10 mouse cellular contexts compared by ENCODE assay signal in the genomic region with DNA sequence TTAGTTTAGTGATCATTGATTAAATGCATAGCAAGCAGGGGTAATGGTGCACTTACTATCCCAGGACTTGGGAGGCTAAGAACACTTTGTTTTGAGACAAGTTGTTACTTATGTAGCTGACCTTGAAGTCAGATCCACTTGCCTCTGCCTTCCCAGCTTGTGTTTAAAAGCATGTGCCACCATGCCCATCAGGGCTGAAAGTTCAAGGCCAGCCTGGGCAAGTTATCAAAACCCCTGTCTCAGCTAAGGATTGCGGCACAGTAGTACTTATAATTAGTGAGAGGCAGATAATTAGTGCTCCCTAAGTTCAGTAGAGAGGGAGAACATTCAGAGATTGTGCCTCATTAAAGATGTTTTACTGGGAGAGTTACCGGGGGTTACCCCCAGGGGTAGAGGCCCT. TPM values are rescaled to one million over a fixed set of nuclear protein-coding genes. Genes with fewer than 3 reads are reported as not detected.
A peak's percentile ranks its signal among the peaks of the same experiment; 100 is the strongest.
DNase-seq lines count a peak whose midpoint lies in the region; ATAC-seq and TF ChIP-seq lines count a peak whose summit lies in the region.
"Had no signal": no experiment of that assay in that cellular context is flagged by ENCODE, and none has a peak within 500 bp of the region (broad histone marks: within the 10 kb centered on the region; RNA-seq: fewer than 3 reads in every experiment).

No protein-coding gene starts in this region.

- H3K9me3 ChIP-seq in heart, embryonic 10.5 days: no peaks in the 10 kb centered on the region
- H3K9me3 ChIP-seq in neural tube, embryonic 11.5 days (ENCODE audit: control insufficient read depth, low read length): no peaks in the 10 kb centered on the region
- no peaks in the 10 kb centered on the region for H3K9me3 ChIP-seq in hindbrain, embryonic 12.5 days (replicated peaks)
- no peaks in the 10 kb centered on the region for H3K9me3 ChIP-seq in neural tube, embryonic 13.5 days

- no peaks in the 10 kb centered on the region for H3K27me3 ChIP-seq in heart, embryonic 10.5 days (ENCODE audit: insufficient read depth, poor library complexity, severe bottlenecking)
- no peaks in the 10 kb centered on the region for H3K27me3 ChIP-seq in neural tube, embryonic 11.5 days (ENCODE audit: control insufficient read depth, insufficient read depth, low read length)
- H3K27me3 ChIP-seq in hindbrain, embryonic 12.5 days: no peaks in the 10 kb centered on the region
- no peaks in the 10 kb centered on the region for H3K27me3 ChIP-seq in neural tube, embryonic 13.5 days

- H3K36me3 ChIP-seq in heart, embryonic 10.5 days: peaks cover 61% of the 10 kb centered on the region
- peaks cover 29% of the 10 kb centered on the region for H3K36me3 ChIP-seq in neural tube, embryonic 11.5 days (ENCODE audit: control insufficient read depth, insufficient read depth, low read length)
- H3K36me3 ChIP-seq in hindbrain, embryonic 12.5 days: peaks cover 59% of the 10 kb centered on the region
- H3K36me3 ChIP-seq in neural tube, embryonic 13.5 days: peaks cover 59% of the 10 kb centered on the region

- no peak for TF ChIP-seq CTCF in lung, adult 2 months (IDR thresholded peaks at IDR 0.05; ENCODE audit: insufficient read depth, low read length)

- H3K4me2 ChIP-seq in neural tube, embryonic 11.5 days (ENCODE audit: low read depth): peak overlapping the region; percentile 82; the same call in 1 of the 2 replicates
- peak overlapping the region; percentile 57 for H3K4me2 ChIP-seq in hindbrain, embryonic 12.5 days (replicated peaks)
- H3K4me2 ChIP-seq in neural tube, embryonic 13.5 days: peak overlapping the region; percentile 89

- H3K4me3 ChIP-seq in heart, embryonic 10.5 days: peak overlapping the region; percentile 94; the same call in 1 of the 2 replicates
- H3K4me3 ChIP-seq in neural tube, embryonic 11.5 days (ENCODE audit: low read depth, low read length): peak overlapping the region; percentile 94; the same call in 1 of the 2 replicates
- peak overlapping the region; percentile 86; the same call in 1 of the 2 replicates for H3K4me3 ChIP-seq in hindbrain, embryonic 12.5 days
- H3K4me3 ChIP-seq in neural tube, embryonic 13.5 days: peak overlapping the region; percentile 64
- no peak overlapping the region for H3K4me3 ChIP-seq in lung, adult 2 months (replicated peaks; ENCODE audit: extremely low read depth, low read depth, low read length)

- H3K27ac ChIP-seq in heart, embryonic 10.5 days: no peak overlapping the region
- no peak overlapping the region for H3K27ac ChIP-seq in neural tube, embryonic 11.5 days (ENCODE audit: low read depth, low read length)
- no peak overlapping the region for H3K27ac ChIP-seq in hindbrain, embryonic 12.5 days
- no peak overlapping the region for H3K27ac ChIP-seq in neural tube, embryonic 13.5 days (replicated peaks)

- no peak for DNase-seq in heart, embryonic 10.5 days (ENCODE audit: low spot score)
- DNase-seq in heart, adult 11 months: no peak
- no peak for DNase-seq in neural tube, embryonic 11.5 days (ENCODE audit: low spot score)
- no peak for DNase-seq in neural tube, embryonic 10.5 days (ENCODE audit: extremely low spot score, low spot score)
- DNase-seq in lung, adult 2 months: no peak
- DNase-seq: heart, postnatal 10 days; layer of hippocampus, adult 9-11 months had no signal

- 94% methylated on average over 2 of the region's 2 CpGs for WGBS in heart, embryonic 10.5 days
- 100% methylated on average over 2 of the region's 2 CpGs for WGBS in neural tube, embryonic 11.5 days
- 91% methylated on average over 2 of the region's 2 CpGs for WGBS in hindbrain, embryonic 12.5 days
- 89% methylated on average over 2 of the region's 2 CpGs for WGBS in neural tube, embryonic 13.5 days
- 97% methylated on average over 2 of the region's 2 CpGs for WGBS in lung, adult 2 months

- no peak for TF ChIP-seq POLR2A in lung, adult 2 months (IDR thresholded peaks at IDR 0.05; ENCODE audit: borderline replicate concordance, extremely low read depth, low read depth, low read length)

- peaks cover 29% of the 10 kb centered on the region for H3K4me1 ChIP-seq in heart, embryonic 10.5 days
- H3K4me1 ChIP-seq in neural tube, embryonic 11.5 days (ENCODE audit: control insufficient read depth, insufficient read depth, low read length): peaks cover 21% of the 10 kb centered on the region
- peaks cover 30% of the 10 kb centered on the region for H3K4me1 ChIP-seq in hindbrain, embryonic 12.5 days
- H3K4me1 ChIP-seq in neural tube, embryonic 13.5 days (replicated peaks): peaks cover 50% of the 10 kb centered on the region
- H3K4me1 ChIP-seq in lung, adult 2 months (ENCODE audit: control insufficient read depth, insufficient read depth, low read length): peaks cover 5% of the 10 kb centered on the region; the same call in 1 of the 2 replicates

- H3K9ac ChIP-seq in neural tube, embryonic 11.5 days (ENCODE audit: low read length): no peak overlapping the region
- no peak overlapping the region for H3K9ac ChIP-seq in hindbrain, embryonic 12.5 days
- peak overlapping the region; percentile 98; the same call in 1 of the 2 replicates for H3K9ac ChIP-seq in neural tube, embryonic 13.5 days

- ATAC-seq in neural tube, embryonic 11.5 days (ENCODE audit: insufficient read depth, low FRiP score, low TSS enrichment): no peak
- ATAC-seq in hindbrain, embryonic 12.5 days (ENCODE audit: low FRiP score): no peak
- no peak for ATAC-seq in neural tube, embryonic 13.5 days (ENCODE audit: low read depth)
- no peak for ATAC-seq in megakaryocyte-erythroid progenitor cell, adult 5-6 weeks (replicated peaks; ENCODE audit: low FRiP score, low TSS enrichment, poor library complexity, severe bottlenecking)

RNA-seq across cellular contexts. Expression of a gene that starts 1.8 kb away (rescaled TPM):
- polyA plus RNA-seq in heart, embryonic 10.5 days (2016; fragmentation: Nextera tagmentation; extraction: Ambion mirVana): 21.2 and 25.4 TPM in 2 replicates
- 19.6 and 22.0 TPM in 2 replicates for polyA plus RNA-seq in neural tube, embryonic 11.5 days (2014; fragmentation: Nextera tagmentation; extraction: Ambion mirVana)
- polyA plus RNA-seq in hindbrain, embryonic 12.5 days (2016; fragmentation: Nextera tagmentation; extraction: Ambion mirVana): 32.7 and 33.2 TPM in 2 replicates
- polyA plus RNA-seq in neural tube, embryonic 13.5 days (2015; fragmentation: Nextera tagmentation; extraction: Ambion mirVana): 16.2 and 23.7 TPM in 2 replicates
- 41.3 and 47.7 TPM in 2 replicates for total RNA-seq in megakaryocyte-erythroid progenitor cell, adult 5-6 weeks (2014; fragmentation: Nextera tagmentation)
- total RNA-seq in megakaryocyte-erythroid progenitor cell, adult 5-6 weeks (2017): 24.8 and 25.5 TPM in 2 replicates
- polyA plus RNA-seq in lung, adult 2 months (2012; rRNA removed): 26.5 and 28.5 TPM in 2 replicates

RNA-seq across cellular contexts. Expression of a gene that starts 1.9 kb away (rescaled TPM):
- polyA plus RNA-seq in heart, embryonic 10.5 days (2016; fragmentation: Nextera tagmentation; extraction: Ambion mirVana): 30.5 and 42.9 TPM in 2 replicates
- 28.7 and 31.4 TPM in 2 replicates for polyA plus RNA-seq in neural tube, embryonic 11.5 days (2014; fragmentation: Nextera tagmentation; extraction: Ambion mirVana)
- polyA plus RNA-seq in hindbrain, embryonic 12.5 days (2016; fragmentation: Nextera tagmentation; extraction: Ambion mirVana): 61.3 and 67.9 TPM in 2 replicates
- 54.7 and 58.0 TPM in 2 replicates for polyA plus RNA-seq in neural tube, embryonic 13.5 days (2015; fragmentation: Nextera tagmentation; extraction: Ambion mirVana)
- 17.0 and 18.3 TPM in 2 replicates for total RNA-seq in megakaryocyte-erythroid progenitor cell, adult 5-6 weeks (2014; fragmentation: Nextera tagmentation)
- total RNA-seq in megakaryocyte-erythroid progenitor cell, adult 5-6 weeks (2017): 22.7 and 31.7 TPM in 2 replicates
- 8.9 and 11.6 TPM in 2 replicates for polyA plus RNA-seq in lung, adult 2 months (2012; rRNA removed)

RNA-seq across cellular contexts. Expression of a gene that starts 9.3 kb away (rescaled TPM):
- polyA plus RNA-seq in heart, embryonic 10.5 days (2016; fragmentation: Nextera tagmentation; extraction: Ambion mirVana): 41.3 and 44.6 TPM in 2 replicates
- 53.2 and 54.5 TPM in 2 replicates for polyA plus RNA-seq in neural tube, embryonic 11.5 days (2014; fragmentation: Nextera tagmentation; extraction: Ambion mirVana)
- polyA plus RNA-seq in hindbrain, embryonic 12.5 days (2016; fragmentation: Nextera tagmentation; extraction: Ambion mirVana): 61.3 and 62.8 TPM in 2 replicates
- 55.0 and 62.4 TPM in 2 replicates for polyA plus RNA-seq in neural tube, embryonic 13.5 days (2015; fragmentation: Nextera tagmentation; extraction: Ambion mirVana)
- 15.1 and 16.6 TPM in 2 replicates for total RNA-seq in megakaryocyte-erythroid progenitor cell, adult 5-6 weeks (2014; fragmentation: Nextera tagmentation)
- total RNA-seq in megakaryocyte-erythroid progenitor cell, adult 5-6 weeks (2017): 13.6 and 14.1 TPM in 2 replicates
- polyA plus RNA-seq in lung, adult 2 months (2012; rRNA removed): 57.4 and 82.8 TPM in 2 replicates

RNA-seq across cellular contexts. Expression of a gene that starts 25.7 kb away (rescaled TPM):
- 222 and 262 TPM in 2 replicates for polyA plus RNA-seq in heart, embryonic 10.5 days (2016; fragmentation: Nextera tagmentation; extraction: Ambion mirVana)
- 205 and 228 TPM in 2 replicates for polyA plus RNA-seq in neural tube, embryonic 11.5 days (2014; fragmentation: Nextera tagmentation; extraction: Ambion mirVana)
- polyA plus RNA-seq in hindbrain, embryonic 12.5 days (2016; fragmentation: Nextera tagmentation; extraction: Ambion mirVana): 123 and 147 TPM in 2 replicates
- 102 and 110 TPM in 2 replicates for polyA plus RNA-seq in neural tube, embryonic 13.5 days (2015; fragmentation: Nextera tagmentation; extraction: Ambion mirVana)
- 61.0 and 138 TPM in 2 replicates for total RNA-seq in megakaryocyte-erythroid progenitor cell, adult 5-6 weeks (2014; fragmentation: Nextera tagmentation)
- 44.5 and 48.2 TPM in 2 replicates for total RNA-seq in megakaryocyte-erythroid progenitor cell, adult 5-6 weeks (2017)
- 17.6 and 17.9 TPM in 2 replicates for polyA plus RNA-seq in lung, adult 2 months (2012; rRNA removed)

RNA-seq across cellular contexts. Expression of a gene that starts 26.1 kb away (rescaled TPM):
- polyA plus RNA-seq in heart, embryonic 10.5 days (2016; fragmentation: Nextera tagmentation; extraction: Ambion mirVana): 40.4 and 51.1 TPM in 2 replicates
- 87.1 and 113 TPM in 2 replicates for polyA plus RNA-seq in neural tube, embryonic 11.5 days (2014; fragmentation: Nextera tagmentation; extraction: Ambion mirVana)
- polyA plus RNA-seq in hindbrain, embryonic 12.5 days (2016; fragmentation: Nextera tagmentation; extraction: Ambion mirVana): 19.5 and 46.1 TPM in 2 replicates
- 27.7 and 63.1 TPM in 2 replicates for polyA plus RNA-seq in neural tube, embryonic 13.5 days (2015; fragmentation: Nextera tagmentation; extraction: Ambion mirVana)
- 36.1 and 48.6 TPM in 2 replicates for total RNA-seq in megakaryocyte-erythroid progenitor cell, adult 5-6 weeks (2014; fragmentation: Nextera tagmentation)
- total RNA-seq in megakaryocyte-erythroid progenitor cell, adult 5-6 weeks (2017): 22.2 and 30.8 TPM in 2 replicates
- polyA plus RNA-seq in lung, adult 2 months (2012; rRNA removed): 1.3 and 135 TPM in 2 replicates
